Mouse (Mus musculus) heart, embryonic 16.5 days (tissue): ENCODE data around the gene Nutf2-ps1. TPM values are rescaled to one million over a fixed set of nuclear protein-coding genes. Genes with fewer than 3 reads are reported as not detected.
A peak's percentile ranks its signal among the peaks of the same experiment; 100 is the strongest.

Experiments used
- ATAC-seq: fragments of 200-750 bp; cut with Nextera tagmentation; replicated peaks from 2 replicates; pipeline ENCODE4 v1.8.0; 2017; ENCODE audit warnings: moderate number of reproducible peaks; ENCODE audit not compliant: insufficient read depth, low FRiP score; ENCODE audit errors: extremely low read depth
- H3K27ac ChIP-seq: fragments of 300-500 bp; sonication (generic); 2 replicates; pipeline ENCODE4 v1.5.1; 2014; ENCODE audit warnings: mild to moderate bottlenecking, low read length, control low read depth, moderate library complexity
- H3K27me3 ChIP-seq: fragments of 300-500 bp; sonication (generic); 2 replicates; pipeline ENCODE4 v1.6.1; 2014; ENCODE audit warnings: low read length, mixed read lengths; ENCODE audit not compliant: control insufficient read depth, insufficient read depth
- H3K36me3 ChIP-seq: fragments of 300-500 bp; sonication (generic); 2 replicates; pipeline ENCODE4 v1.6.1; 2014; ENCODE audit not compliant: control insufficient read depth, insufficient read depth
- H3K4me1 ChIP-seq: fragments of 300-500 bp; sonication (generic); 2 replicates; pipeline ENCODE4 v1.6.1; 2014; ENCODE audit warnings: low read length, mixed read lengths; ENCODE audit not compliant: control insufficient read depth, insufficient read depth
- H3K4me2 ChIP-seq: fragments of 300-500 bp; sonication (generic); 2 replicates; pipeline ENCODE4 v1.6.1; 2014; ENCODE audit warnings: low read depth, mild to moderate bottlenecking, control low read depth, low read length
- H3K4me3 ChIP-seq: fragments of 300-500 bp; sonication (generic); 2 replicates; pipeline ENCODE4 v1.5.1; 2014; ENCODE audit warnings: mild to moderate bottlenecking, control low read depth, low read length
- H3K9ac ChIP-seq: fragments of 300-500 bp; sonication (generic); 2 replicates; pipeline ENCODE4 v1.6.1; 2014; ENCODE audit warnings: low read length, control low read depth
- H3K9me3 ChIP-seq: fragments of 300-500 bp; sonication (generic); replicated peaks from 2 replicates; pipeline ENCODE4 v1.6.1; 2016; ENCODE audit warnings: low read length; ENCODE audit not compliant: control insufficient read depth
- WGBS: fragments of 180-500 bp; shearing (Covaris S2); extraction: QIAGEN DNeasy Blood & Tissue Kit; methylation state at CpG from one replicate; pipeline ENCODE4 v1.1.7; 2014; 5-methylcytosine and 5-hydroxymethylcytosine counted together
- polyA plus RNA-seq: library from polyadenylated mRNA; unstranded; fragments of >200 nt; fragmentation: Nextera tagmentation; extraction: Ambion mirVana; gene quantifications from 2 replicates; pipeline ENCODE4 v1.2.1, GENCODE M21; 2015

Nutf2-ps1 gene
- polyA plus RNA-seq, 1 experiment from 2014 or later = 349 TPM

DNA sequence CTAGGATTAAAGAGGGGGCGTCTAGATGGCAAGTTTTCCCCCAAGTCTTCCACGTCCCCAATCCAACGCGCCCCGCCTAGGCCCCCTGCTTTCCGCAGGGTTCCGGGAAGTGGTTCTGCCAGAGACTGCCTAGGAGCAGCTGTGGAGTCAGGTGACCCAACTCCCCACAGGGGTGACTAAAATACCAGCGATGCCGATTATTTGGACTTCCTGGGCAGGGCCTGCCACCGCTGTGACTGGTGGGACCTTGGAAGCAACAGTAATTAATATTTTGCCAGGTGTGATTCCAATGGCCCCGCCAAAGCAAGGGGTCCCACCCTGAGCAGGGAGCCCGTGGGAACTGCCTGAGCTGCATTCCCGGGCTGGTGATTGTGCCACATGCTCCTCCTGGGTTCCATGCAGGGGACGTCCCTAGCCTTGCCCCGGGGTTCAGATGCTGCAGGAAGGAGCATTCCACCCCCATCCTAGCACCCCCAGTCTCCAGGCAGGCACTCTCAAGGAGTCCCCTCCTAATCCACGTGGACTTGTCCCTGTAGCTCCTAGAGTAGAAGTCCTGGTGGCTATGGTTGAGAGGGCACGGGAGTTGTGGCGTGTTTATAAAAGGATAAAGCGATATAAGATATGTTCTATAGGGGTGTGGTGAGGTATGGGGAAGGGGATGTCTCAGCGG, 31.5 kb downstream of the Nutf2-ps1 start:
- Histone ChIP-seq H3K9me3 (no peaks in the 10 kb centered on the region), H3K4me1 (peaks cover 7% of the 10 kb centered on the region), H3K4me3 (peak overlapping the region; percentile 29), H3K4me2 (peak overlapping the region; percentile 58), H3K27ac (no peak overlapping the region), H3K9ac (peak overlapping the region; percentile 61), H3K27me3 (no peaks in the 10 kb centered on the region), H3K36me3 (no peaks in the 10 kb centered on the region)
- WGBS = 25% methylated on average over 20 of the region's 20 CpGs
- ATAC-seq = peak; percentile 81

DNA sequence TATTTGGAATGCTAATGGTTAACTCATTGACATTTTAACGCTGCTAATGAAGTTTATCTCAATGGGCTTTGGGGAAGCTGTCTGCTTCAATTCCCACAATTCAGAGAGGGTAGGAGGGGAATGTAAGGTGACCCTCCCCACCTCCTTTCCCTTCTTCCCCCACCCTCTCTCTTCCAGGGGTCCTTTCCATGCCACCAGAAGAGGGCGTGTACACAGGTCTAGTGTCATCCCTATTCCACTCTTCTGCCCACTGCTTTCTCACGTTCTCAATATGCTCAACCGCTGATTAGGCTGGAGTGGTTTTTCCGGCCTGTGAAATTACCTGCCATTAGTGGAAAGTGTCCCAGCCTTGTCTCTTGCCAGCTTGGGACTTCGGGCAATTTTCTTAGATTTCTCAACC, 32.0 kb downstream of the Nutf2-ps1 start:
- Histone ChIP-seq H3K4me3 (peak overlapping the region; percentile 29), H3K27ac (no peak overlapping the region), H3K9ac (peak overlapping the region; percentile 61), H3K36me3 (no peaks in the 10 kb centered on the region), H3K9me3 (no peaks in the 10 kb centered on the region), H3K27me3 (no peaks in the 10 kb centered on the region), H3K4me2 (peak overlapping the region; percentile 58), H3K4me1 (peaks cover 7% of the 10 kb centered on the region)
- no peak for ATAC-seq
- 27% methylated on average over 6 of the region's 6 CpGs for WGBS

DNA sequence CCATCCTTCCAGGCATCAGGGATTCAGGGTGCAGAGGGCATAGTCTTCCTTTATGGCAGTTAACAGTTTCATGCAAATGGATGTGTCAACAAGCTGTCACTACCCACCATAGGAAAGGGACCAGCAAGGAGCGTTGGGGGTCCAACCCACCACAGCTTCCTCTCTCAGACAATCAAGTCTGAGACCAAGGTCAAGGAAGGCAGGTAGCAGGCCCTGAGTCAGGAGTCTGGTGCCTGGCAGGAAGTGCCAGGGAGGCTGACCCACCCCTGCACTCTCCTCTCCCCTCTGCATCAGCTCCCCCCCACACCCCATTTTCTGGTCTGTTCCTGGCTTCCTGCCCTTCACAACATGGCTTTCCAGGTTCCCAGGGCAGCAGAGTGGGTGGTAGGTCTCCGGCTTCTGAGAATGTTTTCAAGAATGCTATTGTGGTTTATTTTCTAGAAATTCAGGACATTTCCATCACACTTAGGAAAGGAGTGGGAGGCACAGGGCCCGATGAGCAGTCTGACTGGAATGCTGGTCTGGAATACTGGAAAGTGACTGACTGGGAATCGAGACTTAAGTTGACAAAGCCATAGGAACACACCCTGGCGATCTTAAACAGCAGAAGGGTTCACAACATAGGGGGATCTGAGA, 33.8 kb downstream of the Nutf2-ps1 start:
- ATAC-seq = no peak
- H3K9me3 ChIP-seq = no peaks in the 10 kb centered on the region
- no peaks in the 10 kb centered on the region for H3K36me3 ChIP-seq
- no peak overlapping the region for H3K4me3 ChIP-seq
- WGBS = 57% methylated on average over 5 of the region's 5 CpGs
- H3K27ac ChIP-seq = no peak overlapping the region; the same call in 1 of the 2 replicates
- no peak overlapping the region for H3K4me2 ChIP-seq
- H3K4me1 ChIP-seq = peaks cover 7% of the 10 kb centered on the region
- H3K9ac ChIP-seq = no peak overlapping the region
- no peaks in the 10 kb centered on the region for H3K27me3 ChIP-seq

DNA sequence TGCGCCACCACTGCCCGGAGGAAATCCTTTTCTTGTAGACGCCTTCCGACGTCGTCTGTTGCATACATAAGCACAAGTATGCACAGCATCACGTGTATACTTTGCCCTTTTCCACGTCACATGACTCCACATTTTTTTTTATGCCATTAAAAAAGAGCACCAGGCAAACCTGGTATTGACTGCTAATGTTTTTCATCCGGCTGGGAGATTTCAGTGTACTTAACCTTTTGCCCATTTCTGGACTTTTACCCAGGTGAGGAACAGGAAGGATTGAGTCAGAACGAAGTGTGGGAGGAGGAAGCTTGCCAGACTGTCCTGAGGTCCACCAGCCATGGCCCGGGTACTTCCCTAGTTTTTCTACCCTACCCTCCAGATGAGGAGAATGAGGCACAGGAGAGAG, 34.5 kb downstream of the Nutf2-ps1 start:
- H3K4me3 ChIP-seq = no peak overlapping the region
- no peaks in the 10 kb centered on the region for H3K27me3 ChIP-seq
- ATAC-seq = no peak
- no peak overlapping the region for H3K9ac ChIP-seq
- no peaks in the 10 kb centered on the region for H3K9me3 ChIP-seq
- 83% methylated on average over 11 of the region's 11 CpGs for WGBS
- peaks cover 7% of the 10 kb centered on the region for H3K4me1 ChIP-seq
- H3K4me2 ChIP-seq = no peak overlapping the region
- H3K36me3 ChIP-seq = no peaks in the 10 kb centered on the region
- no peak overlapping the region for H3K27ac ChIP-seq

DNA sequence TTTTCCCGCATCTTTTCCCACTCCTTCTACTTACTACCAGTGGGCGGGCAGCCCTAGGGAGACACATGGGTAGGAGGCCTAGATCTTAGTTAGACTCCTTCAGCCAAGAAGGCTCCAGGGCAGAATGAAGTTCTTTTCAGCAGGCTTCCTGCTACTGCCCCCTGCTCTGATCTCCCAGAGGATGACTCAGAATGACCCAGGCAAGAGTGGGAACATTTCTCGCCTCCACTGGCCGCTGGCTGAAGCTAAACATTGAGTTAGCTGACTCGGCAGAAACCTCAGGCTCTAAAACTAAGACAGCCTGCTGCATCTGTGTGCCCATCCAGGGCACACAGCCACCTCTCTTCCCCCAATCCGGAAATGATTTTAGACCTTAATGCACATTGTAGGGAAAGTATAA, 36.1 kb downstream of the Nutf2-ps1 start:
- 51% methylated on average over 6 of the region's 6 CpGs for WGBS
- Histone ChIP-seq H3K27me3 (no peaks in the 10 kb centered on the region), H3K4me1 (peaks cover 7% of the 10 kb centered on the region), H3K4me3 (no peak overlapping the region), H3K9me3 (no peaks in the 10 kb centered on the region), H3K36me3 (no peaks in the 10 kb centered on the region), H3K9ac (no peak overlapping the region), H3K4me2 (no peak overlapping the region), H3K27ac (0 out of 2 replicates have a peak overlapping the region, but pooled peaks have one; percentile 4)
- no peak for ATAC-seq

DNA sequence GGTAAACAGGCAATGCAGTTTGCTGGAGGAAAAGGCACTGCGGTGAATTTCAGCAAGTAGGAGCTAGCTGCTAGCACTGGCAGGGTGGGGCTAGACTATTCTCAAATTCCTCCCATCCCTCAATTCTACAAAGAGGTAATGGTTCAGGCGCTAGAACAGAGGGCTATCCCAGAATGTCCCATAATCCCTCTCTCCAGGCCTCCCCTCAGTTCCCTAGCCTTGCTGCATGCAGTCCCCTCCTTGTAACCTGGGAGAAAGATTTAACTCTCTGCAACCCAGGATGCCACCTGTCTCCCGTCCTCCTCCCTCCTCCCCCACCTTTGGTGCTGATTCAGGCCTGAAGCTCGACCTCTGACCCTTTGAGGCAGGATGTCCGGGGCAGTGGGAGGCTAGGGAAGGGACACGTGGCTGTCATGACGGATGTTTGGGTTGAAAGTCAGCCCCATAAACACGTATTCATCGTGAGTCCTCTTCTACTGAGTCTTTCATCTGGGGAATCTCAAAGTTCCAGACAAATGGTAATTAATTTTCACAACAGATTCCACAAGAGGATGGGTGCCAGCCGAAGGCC, 36.6 kb downstream of the Nutf2-ps1 start:
- H3K36me3 ChIP-seq = no peaks in the 10 kb centered on the region
- no peaks in the 10 kb centered on the region for H3K27me3 ChIP-seq
- 0 out of 2 replicates have a peak overlapping the region, but pooled peaks have one; percentile 4 for H3K27ac ChIP-seq
- 45% methylated on average over 10 of the region's 10 CpGs for WGBS
- H3K4me1 ChIP-seq = peaks cover 3% of the 10 kb centered on the region
- H3K9me3 ChIP-seq = no peaks in the 10 kb centered on the region
- H3K4me2 ChIP-seq = no peak overlapping the region
- H3K4me3 ChIP-seq = no peak overlapping the region
- H3K9ac ChIP-seq = no peak overlapping the region
- no peak for ATAC-seq

DNA sequence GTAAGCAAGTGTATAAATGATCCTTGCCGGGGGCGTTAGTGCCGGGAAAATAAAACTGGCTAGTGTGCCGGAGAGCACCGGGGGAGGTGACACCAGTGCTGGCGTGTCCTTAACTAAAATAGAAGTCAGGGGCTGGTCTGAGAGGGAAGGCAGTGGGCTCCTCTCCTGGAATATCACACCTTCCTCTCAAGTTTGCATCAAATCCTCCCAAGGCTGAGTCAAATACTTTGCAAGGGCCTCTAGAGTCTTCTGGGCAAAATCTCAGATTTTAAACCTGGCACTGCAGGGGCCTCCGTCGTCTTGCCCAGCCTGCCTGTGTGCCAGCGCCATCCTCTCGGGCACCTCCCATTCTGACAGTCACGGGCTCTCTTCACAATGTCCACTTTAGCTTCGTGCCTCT, 37.9 kb downstream of the Nutf2-ps1 start:
- no peak overlapping the region for H3K27ac ChIP-seq
- H3K27me3 ChIP-seq = no peaks in the 10 kb centered on the region
- H3K4me3 ChIP-seq = no peak overlapping the region
- WGBS = 58% methylated on average over 12 of the region's 12 CpGs
- no peak overlapping the region for H3K9ac ChIP-seq
- H3K4me2 ChIP-seq = no peak overlapping the region
- H3K36me3 ChIP-seq = no peaks in the 10 kb centered on the region
- ATAC-seq = no peak
- peaks cover 2% of the 10 kb centered on the region for H3K4me1 ChIP-seq
- no peaks in the 10 kb centered on the region for H3K9me3 ChIP-seq

DNA sequence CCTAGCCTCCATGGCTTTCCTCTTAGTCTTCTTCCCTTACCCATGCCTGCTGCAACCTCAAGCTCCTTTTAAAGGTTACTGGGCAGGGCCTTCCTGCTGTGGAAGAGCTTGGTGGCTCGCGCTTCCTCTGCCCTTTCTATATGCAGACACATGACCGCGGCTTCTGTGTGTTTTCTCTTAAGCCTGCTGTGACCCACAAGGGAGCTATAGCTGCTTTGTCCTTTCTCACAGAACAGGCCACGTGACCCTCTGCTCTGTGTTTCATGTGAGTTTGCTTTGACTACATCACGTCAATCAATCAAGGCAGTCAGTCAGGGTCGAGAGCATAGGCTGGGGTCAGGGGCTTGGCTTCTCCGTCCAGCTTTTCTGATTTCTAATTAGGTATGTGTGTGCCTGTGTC, 41.3 kb downstream of the Nutf2-ps1 start:
- H3K9me3 ChIP-seq = no peaks in the 10 kb centered on the region
- no peak overlapping the region for H3K4me3 ChIP-seq
- H3K4me1 ChIP-seq = no peaks in the 10 kb centered on the region; the same call in 1 of the 2 replicates
- ATAC-seq = no peak
- WGBS = 56% methylated on average over 8 of the region's 8 CpGs
- no peak overlapping the region for H3K9ac ChIP-seq
- no peak overlapping the region for H3K4me2 ChIP-seq
- H3K27ac ChIP-seq = no peak overlapping the region
- H3K36me3 ChIP-seq = no peaks in the 10 kb centered on the region
- H3K27me3 ChIP-seq = no peaks in the 10 kb centered on the region

DNA sequence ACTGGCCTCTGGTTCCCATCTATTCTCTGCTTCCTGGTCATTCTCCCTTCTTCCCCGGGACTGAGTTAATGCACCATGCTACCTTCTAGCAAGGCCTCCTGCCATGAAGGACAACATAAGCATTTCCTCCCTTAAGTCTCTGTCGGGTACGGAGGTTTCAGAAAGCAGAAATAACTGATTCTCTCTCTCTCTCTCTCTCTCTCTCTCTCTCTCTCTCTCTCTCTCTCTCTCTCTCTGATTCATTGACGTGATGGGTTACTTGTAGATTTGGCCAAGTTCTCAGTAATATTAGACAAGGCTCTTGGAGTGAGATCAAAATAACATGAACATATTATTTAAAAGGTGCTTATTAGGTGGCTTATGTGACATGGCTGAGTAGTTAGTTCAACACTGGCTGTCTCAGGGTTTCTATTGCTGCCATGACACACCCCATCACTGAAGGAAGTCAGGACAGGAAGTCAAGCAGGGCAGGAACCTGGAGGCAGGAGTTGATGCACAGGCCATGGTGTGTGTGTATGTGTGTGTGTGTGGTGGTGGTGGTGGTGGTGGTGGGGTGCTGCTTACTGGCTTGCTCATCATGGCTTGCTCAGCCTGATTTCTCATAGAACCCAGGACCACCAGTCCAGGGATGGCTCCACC, 43.8 kb downstream of the Nutf2-ps1 start:
- no peak overlapping the region for H3K27ac ChIP-seq
- no peak for ATAC-seq
- H3K9ac ChIP-seq = no peak overlapping the region
- H3K9me3 ChIP-seq = no peaks in the 10 kb centered on the region
- H3K27me3 ChIP-seq = no peaks in the 10 kb centered on the region
- 54% methylated on average over 4 of the region's 4 CpGs for WGBS
- H3K36me3 ChIP-seq = peaks cover 17% of the 10 kb centered on the region; the same call in 1 of the 2 replicates
- H3K4me3 ChIP-seq = no peak overlapping the region
- H3K4me2 ChIP-seq = no peak overlapping the region
- no peaks in the 10 kb centered on the region; the same call in 1 of the 2 replicates for H3K4me1 ChIP-seq
